Mouse (Mus musculus): ENCODE measurements at regions not wholly inside any gene's neighbourhood (a gene's known extent, or its start where the extent isn't known, plus 50 kb on each side); places are given as distances from the start of the nearest gene placed in this dataset.

DNA sequence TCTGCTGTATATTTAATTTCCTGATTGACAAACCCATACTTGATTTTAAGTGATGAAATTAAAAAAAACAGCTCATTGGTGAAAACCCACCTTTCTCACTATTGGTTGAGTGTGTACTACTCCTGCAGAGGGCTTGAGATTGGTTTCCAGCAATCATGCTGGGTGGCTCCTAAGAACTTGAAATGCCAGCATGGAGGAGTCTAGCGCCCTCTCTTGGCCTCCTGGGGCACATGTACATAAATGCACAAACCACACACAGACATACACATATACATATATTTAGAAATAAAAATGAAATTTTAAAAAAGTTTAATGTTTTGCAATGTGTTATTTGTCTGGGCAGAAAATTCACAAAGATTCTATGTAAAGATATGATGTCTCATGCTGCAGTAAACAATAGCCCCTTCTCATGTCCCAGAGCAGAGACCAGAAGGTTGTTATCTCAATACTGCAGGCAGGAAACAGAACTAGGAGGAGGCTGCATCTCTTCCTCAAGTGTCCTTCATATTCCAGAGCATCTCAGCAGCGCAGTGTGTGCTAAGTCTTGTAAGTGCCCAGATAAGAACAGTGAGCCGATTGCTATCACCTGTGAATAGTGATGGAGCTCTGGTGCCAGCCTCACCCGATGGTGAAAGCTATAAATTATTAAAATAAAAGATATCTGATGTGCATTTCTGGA lies 108.4 kb upstream of the Fbxo11 start:
- DNase-seq (ENCODE audit: low spot score in 2 of 2) = no peak

DNA sequence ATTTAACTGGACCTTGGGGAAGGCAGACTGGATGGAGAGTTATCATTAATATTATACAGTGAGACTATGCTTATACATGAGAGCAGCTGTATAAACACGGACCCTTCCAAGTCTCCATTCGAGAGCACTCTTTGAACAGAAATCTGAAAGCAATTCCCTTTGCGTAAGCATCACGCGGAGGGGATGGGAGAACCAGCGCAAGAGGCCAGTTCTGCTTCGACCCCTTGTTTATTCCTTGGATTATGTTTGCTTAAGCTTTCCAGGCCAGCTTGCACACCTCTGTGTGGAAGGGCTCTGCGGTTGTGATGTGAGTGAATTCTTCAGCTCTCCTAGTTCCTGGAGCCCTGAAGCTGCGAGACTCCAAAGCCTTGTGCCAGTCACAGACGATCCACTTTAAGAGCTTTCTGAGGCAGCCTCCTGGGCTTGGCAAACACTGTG lies 109.2 kb upstream of the Fbxo11 start:
- DNase-seq (ENCODE audit: low spot score in 2 of 2) = no peak

DNA sequence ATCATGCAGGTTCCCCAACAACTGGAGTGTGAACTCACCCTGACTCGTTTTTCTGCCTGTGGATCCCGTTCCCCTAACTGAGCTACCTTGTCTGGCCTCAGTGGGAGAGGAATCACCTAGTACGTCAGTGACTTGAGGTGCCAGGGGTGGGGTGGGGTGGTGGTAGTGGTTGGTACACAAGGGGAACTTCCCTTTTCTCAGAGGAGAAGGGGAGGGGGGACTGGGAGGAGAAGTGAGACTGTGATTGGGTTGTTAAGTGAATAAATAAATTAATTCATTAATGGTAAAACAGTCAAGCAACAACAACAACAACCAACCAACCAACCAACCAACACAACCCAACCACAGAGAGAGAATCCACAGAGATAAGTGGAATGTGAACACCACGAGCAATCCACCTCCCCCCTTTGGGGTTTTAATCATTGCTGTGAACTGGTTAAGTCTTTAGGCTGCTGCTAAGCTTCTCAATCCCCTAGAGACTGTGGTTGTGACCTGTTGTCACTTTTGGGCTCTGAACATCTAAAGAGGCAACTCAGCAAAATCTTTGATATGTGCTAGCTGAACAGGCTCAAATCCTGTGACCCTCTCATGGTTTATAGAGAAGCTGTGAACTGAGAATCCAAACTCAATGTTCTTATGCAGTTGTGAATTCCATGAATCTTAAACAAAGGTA lies 111.0 kb upstream of the Fbxo11 start:
- no peak for DNase-seq (ENCODE audit: low spot score in 2 of 2)

DNA sequence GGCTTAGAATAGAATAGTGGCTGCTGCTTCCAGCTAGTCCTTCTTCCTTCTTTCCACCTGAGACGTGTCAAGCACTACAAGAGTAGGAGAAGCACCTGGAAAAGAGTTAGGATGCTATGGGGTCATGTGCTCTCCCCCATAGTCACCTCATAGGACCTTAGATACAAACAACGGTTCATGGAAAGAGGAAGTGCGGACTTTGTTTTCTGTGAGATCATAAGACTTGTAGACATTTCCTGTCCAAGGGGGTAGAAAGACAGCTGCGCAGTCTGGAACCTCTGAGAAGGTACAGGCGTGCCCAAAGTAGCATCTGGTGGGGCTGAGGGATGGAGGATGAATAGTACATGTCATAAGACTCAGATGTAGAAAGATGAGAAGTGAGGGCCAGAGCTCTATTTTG lies 125.6 kb upstream of the Fbxo11 start:
- DNase-seq (ENCODE audit: low spot score in 2 of 2) = no peak

DNA sequence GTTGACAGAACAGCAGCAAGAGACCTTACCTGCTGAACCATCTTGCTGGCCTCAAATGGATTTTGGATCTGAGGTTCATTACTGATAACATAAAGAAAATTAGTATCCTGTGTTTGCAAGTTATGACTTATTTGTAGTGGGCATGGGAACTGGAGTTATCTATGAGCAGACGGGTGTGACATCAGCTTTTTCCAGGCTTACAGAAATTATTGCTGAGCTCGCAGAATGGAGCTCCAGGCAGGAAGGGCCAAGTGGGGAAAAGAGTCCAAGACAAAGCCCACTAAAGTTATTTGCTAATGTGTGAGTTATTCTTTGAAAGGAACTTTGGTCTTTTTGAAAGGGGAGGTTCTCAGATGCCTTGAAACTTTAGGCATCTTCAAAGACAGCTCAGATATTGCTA lies 126.4 kb upstream of the Fbxo11 start:
- DNase-seq (ENCODE audit: low spot score in 2 of 2) = no peak

DNA sequence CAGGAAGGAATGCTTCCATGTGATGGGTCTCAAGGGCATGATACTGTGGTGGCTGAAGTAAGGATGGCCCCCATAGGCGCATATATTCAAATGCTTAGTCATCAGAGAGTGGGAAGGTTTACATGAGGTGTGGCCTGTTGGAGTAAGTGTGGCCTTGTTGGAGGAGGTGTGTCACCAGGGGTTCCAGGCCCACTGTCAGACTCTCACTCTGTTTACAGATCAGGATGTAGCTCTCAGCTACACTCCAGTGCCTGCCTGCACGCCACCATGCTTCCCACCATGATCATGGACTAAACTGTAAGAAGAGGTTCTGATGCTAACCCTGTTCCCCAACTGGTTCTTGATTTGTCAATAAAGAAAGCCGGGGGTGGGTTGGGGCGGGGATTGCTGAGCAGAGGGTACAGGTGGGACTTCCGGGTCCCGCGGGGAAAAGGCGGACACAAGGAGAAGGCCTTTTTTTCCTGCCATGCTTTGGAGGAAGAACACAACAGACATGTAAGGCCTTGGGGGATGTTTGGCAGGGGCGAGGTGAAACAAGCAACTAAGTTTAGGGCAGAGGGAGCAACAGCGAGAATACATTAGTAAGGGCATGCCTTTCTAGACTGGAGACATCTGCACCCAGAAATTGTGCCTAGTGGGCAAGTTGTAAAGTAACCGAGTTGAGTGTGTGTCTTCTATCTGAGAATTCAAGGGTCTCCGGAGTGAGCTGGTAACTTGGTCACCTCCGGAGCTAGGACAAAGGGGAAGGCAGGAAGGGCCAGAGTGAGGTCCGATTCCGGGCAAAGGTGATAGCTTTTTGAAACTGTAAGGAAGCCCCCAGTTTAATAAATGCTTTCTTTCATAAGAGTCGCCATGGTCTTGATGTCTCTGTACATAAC lies 127.1 kb upstream of the Fbxo11 start:
- no peak for DNase-seq (ENCODE audit: low spot score in 2 of 2)

DNA sequence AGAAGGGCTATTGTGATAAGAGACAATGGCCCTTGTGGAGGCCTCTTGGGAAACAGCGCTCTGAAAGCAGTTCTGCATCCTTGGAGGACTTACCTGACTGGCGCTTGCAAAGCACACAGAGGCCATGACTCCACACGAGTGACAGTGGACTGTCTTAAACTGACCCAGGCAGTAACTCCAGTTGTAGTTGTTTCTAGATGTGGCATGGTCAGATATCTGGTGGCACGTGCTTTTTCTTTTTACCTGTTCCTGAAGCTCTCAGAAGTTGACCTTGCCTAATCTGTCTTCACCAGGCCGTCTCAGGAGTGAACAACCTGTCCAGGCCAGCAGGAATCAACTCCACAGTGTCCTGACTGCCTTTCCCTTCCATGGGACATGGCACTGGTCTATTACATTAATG lies 129.6 kb upstream of the Fbxo11 start:
- DNase-seq (ENCODE audit: low spot score in 2 of 2) = no peak

DNA sequence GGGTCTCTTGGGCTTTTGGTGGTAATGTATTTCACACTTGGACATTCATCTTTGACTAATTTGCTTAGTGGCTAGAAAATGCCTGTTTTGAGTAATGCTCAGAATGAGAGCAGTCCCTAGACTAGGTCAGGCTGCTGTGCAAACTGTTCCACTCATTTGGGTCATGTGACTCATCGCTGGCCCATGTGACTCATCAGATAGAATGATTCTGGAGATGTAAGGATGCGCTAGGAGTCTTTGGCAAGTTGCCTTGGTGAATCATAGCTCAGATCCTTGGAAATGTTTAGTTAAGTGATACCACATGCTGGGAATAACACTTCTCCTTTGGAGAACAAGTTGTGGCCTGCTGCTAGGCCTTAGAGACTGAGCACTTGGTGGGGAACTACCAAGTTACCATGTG lies 130.2 kb upstream of the Fbxo11 start:
- DNase-seq (ENCODE audit: low spot score in 2 of 2) = no peak

DNA sequence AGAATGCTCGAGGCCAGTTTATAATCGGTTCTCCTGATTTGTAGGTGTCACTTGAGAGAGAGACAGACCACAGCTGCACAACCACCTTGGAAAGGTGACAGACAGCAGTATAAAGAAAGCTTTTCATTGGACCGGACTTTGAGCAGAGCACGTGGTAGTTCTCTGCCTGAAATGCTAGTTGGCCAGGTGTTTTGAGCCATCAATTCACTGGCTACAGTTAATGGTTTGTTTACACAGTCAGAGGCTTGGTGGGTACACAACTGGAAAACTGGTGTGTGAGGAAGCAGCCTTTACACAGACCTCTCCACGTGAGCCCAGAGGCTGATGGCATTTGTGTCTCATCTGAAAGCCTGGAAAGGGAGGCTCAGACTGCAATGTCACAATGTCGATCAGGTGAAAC lies 130.8 kb upstream of the Fbxo11 start:
- no peak for DNase-seq (ENCODE audit: low spot score in 2 of 2)

DNA sequence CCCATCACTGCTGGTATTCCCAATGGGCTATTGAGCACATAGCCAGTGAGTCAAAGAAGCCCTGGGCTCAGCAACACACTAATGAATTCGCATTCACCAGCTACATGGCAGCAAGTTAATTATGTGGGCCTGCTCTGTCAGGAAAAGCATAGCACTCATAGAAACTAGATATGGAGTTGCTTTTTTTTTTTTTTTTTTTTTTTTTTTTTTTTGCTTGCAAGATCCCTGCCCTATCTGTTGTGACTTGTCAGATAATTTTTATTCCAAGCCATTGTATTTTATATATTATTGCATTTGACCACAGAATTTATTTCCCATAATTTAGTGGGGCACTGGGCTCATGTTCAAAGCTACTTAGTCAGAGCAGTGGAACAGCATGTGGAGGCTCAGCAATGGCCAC lies 131.2 kb upstream of the Fbxo11 start:
- no peak for DNase-seq (ENCODE audit: low spot score in 2 of 2)

DNA sequence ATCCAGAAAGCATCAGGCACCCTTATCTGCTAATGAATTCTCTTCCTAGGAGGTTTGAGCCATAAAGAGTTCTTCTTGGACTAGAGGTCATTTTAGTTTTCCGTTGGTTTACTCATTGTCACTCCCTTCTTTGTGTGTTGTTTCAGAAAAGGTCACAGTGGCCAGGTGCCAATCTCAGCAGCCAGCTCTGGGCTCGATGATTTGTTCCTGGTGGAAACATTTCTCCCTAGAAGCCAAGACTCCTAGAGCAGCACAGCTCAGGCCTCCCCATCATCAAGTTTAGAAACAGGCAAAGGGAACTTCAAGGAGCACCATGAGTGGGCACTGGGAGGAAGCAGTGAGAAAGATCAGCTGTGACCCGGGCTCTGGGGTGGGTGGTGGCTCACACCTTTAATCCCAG lies 132.3 kb upstream of the Fbxo11 start:
- DNase-seq (ENCODE audit: low spot score in 2 of 2) = no peak

DNA sequence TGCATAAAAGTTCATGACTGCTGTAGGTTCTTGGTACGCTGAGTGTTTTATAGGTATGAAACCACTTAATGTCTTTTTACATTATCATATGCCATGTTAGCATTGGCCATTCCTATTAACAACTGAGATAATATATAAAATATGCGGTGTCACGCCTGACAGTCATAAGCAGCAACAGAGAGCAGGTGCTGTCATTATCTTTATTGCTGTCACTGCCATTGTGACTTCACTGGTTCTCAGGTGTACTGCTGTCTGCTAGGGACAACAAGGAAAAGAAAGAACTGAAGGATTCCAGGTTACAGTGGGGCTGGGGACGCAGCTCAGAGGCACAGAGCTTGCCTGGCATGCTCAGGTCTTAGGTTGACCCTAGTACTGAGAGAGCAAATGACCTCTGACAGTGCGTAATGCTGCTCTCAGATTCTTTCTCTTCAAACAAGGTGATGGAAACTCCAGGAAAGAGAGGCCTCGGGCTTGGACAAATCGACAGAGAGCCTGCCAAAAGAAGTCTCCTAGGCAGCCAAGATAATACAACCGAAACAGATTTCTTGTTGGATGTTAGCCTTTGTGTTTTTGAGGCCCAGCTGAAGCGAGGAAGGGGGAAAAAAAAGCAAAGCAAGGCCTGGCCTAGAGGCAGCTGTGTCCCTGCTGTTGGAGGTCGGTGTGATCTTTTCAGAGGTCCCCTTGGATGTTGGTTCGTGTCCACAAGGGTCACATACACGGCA lies 136.3 kb upstream of the Fbxo11 start:
- no peak for DNase-seq (ENCODE audit: low spot score in 2 of 2)

DNA sequence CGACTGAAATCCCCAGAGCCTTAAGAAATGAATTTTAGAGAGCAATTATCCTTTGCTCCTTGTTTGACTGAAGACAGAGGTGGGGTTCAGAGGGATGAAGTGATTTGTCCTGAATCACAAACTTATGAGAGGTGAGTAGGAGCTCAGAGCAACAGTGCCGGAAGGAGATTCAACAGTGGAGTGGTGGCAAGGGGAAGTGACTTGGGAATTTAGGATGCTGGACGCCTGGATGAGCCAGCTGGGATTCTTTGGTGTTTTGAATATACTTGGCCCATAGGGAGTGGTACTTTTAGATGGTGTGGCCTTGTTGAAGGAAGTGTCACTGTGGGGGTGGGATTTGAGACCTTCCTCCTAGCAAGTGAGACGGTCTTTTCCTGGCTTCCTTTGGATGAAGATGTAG lies 137.1 kb upstream of the Fbxo11 start:
- DNase-seq (ENCODE audit: low spot score in 2 of 2) = no peak

DNA sequence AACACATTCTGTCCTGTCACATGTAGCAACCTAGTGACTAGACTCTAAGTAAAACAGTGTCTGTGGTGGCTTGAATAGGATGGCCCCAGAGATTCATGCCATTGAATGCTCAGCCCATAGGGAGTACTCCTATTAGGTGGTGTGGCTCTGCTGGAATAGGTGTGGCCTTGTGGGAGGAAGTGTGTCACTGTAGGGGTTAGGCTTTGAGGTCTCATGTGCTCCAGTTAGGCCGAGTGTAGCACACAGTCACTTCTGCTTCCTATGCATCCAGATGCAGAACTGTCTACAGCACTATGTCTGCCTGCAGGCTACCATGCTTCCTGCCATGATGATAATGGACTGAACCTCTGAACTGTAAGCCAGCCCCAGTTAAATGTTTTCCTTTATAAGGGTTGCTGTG lies 144.5 kb upstream of the Fbxo11 start:
- no peak for DNase-seq (ENCODE audit: low spot score in 2 of 2)

DNA sequence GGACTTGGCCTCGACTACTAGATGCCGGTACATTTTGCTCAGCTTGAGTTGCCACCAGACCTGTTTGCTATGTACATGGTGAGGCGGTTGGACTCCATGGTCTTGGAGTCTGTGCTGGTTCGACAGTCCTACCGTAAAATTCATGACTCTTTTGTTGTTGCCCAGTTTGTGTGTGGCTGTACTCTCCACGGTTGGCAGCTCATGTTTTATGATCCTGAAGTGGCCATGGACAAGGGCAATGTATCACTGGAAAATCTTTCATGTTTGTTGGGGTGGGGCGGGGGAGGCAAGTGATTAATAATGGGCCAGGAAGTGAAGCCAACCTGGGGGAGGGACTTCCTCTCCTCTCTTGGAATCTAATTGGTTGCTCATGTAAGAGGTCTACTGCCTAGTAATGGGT lies 147.0 kb upstream of the Fbxo11 start:
- no peak for DNase-seq (ENCODE audit: low spot score in 2 of 2)

DNA sequence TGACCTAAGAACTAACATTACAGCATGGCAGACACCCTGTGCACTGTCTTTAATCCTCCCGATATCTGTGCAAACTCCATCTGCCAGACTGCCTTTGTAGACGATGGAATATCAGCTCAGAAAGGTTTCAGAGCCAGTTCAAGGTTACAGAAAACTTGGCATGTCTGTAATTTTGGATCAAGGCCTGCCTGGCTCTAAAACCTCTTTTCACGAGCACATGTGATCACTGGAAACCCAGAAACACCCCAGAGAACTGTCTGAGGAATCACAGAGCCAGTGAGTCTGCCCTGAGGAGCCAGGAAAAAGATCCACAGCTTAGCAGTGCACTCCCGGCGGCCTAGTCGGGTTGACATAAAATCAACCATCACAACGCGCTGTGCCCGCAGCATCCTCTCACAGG lies 149.7 kb upstream of the Fbxo11 start:
- no peak for DNase-seq (ENCODE audit: low spot score in 2 of 2)

DNA sequence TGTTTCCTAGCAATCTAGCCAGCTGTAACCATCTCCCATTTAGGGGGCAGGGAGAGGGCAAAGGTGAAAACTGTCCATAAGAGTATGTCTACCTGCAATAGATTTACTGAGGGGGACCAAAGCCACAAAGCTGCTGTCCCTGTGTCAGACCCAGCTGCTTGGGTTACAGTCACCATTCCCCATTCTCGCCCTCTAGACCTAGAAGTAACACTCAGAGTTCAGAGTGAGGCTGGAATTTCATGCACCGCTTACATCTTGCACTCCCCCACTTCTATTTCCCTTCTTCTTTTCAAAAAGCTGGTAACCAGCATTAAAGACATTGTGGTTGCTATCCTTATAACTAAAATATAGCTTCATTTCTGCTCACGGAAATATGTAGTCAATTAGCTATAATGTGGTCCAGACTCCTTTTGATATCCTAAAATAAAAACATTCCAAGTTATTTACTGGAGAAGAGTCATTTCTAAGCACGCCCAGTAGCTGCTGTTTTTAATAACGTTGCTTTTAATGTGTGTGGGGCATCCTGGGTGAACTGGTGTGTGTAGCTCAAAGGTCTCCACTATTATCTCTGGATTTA lies 157.4 kb upstream of the Fbxo11 start:
- no peak for DNase-seq (ENCODE audit: low spot score in 2 of 2)

DNA sequence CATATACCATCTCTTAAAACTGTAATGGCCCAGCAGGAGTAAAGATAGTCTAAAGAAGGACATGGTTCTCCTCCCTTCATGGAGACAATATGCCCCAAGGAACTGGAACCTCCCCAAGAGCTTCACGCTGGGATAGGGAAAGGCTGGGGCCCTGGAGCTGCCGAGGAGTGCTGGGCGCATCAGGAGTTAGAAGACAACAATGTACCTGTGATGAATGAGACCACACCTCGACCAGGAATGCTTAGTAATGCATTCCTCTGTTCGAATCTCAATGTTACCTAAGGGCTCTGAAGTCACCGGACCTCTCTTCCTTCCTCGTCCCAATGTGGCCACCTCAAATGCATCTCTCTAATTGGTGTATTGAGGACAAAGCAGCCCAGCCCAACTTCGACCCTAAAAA lies 175.4 kb upstream of the Fbxo11 start:
- no peak for DNase-seq (ENCODE audit: low spot score in 2 of 2)

DNA sequence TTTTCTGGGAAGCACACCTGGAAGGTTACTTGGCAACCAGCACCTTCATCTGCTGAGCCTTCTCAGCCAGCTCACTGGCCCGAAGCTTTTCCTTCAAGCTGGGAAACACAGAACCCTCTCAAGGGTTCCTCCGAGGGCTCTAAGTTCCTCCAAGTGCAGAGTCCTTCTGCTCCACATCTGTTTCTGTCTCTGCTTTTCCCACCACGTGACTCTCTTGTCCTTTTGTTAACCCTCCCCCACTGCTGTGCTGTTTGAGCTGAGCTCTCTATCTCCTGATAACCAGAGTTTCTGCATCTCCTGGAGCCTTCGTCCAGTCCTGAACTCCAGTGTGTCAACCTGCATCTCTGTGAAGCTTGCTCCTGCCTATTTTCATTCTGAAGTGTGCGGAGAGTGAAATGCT lies 183.5 kb upstream of the Fbxo11 start:
- DNase-seq (ENCODE audit: low spot score in 2 of 2) = no peak

DNA sequence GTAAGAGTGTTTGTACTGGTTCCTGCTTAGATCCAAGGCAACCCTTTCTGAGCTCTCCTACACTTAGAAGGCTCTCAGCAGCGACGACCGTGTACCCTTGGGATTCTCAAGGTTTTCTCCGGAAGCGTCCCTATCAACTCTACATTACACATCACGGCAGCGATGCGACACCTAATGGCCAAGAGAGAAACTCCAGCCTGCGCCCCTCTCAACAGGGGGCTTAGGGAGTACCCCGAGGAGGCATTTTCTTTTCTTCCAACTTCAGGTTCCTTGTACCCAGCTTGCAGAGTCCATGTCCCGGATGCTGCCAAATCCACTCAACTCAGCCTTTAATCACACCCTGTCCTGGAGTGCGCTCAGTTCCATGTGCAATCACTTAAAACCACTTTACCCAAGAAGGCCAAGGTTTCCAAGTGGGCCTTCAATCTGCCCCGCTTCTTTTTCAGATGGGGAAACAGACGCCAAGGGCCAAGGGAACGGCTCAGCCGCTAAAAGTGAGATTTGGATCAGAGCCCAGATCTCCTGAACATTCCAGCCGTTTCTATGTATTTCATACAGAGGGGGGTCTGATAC lies 186.9 kb upstream of the Fbxo11 start:
- DNase-seq (ENCODE audit: low spot score in 2 of 2) = peak; percentile 38 to 77

Data from cerebellum, postnatal 4 days (tissue).